Comparison of ENCODE assay signal across 8 mouse cellular contexts in the genomic region with DNA sequence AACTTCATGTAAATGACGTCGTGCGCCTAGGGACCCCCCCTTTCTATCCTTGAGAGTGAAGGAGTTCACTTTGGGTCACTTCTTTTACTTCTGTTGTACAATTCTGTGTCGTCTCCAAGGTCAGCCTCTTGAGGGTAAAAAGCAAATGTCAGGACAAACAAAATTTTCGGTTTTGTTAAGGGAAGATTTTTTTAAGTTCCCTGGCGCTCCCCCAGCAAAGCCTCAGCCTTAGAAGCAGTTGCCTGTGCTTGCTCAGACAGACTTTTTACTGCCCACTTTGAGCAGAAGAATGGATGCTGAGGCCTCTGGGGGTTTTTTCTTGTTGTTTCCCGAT. TPM values are rescaled to one million over a fixed set of nuclear protein-coding genes. Genes with fewer than 3 reads are reported as not detected.
A peak's percentile ranks its signal among the peaks of the same experiment; 100 is the strongest.
DNase-seq lines count a peak whose midpoint lies in the region; ATAC-seq and TF ChIP-seq lines count a peak whose summit lies in the region.

No protein-coding gene starts in this region.

- no peak for ATAC-seq in lung, embryonic 16.5 days (ENCODE audit: low read depth)
- ATAC-seq in erythroid progenitor cell, adult 5-6 weeks (replicated peaks; ENCODE audit: low FRiP score, poor library complexity, severe bottlenecking), result no peak

- no peak; the same call in 1 of the 2 replicates for TF ChIP-seq POLR2A in heart, adult 2 months (IDR thresholded peaks at IDR 0.05; ENCODE audit: insufficient read depth, low read depth, low read length)

- peak overlapping the region; percentile 94 for H3K4me3 ChIP-seq in heart, adult 2 months
- H3K4me3 ChIP-seq in hindbrain, embryonic 10.5 days, result peak overlapping the region; percentile 97
- peak overlapping the region; percentile 90 for H3K4me3 ChIP-seq in lung, embryonic 16.5 days (ENCODE audit: low read length)

- H3K27ac ChIP-seq in heart, adult 2 months, result peak overlapping the region; percentile 98
- peak overlapping the region; percentile 97 for H3K27ac ChIP-seq in hindbrain, embryonic 10.5 days
- peak overlapping the region; percentile 63 for H3K27ac ChIP-seq in lung, embryonic 16.5 days (ENCODE audit: low read length)

- H3K9me3 ChIP-seq in hindbrain, embryonic 10.5 days, result no peaks in the 10 kb centered on the region
- H3K9me3 ChIP-seq in lung, embryonic 16.5 days (ENCODE audit: control insufficient read depth, low read length), result no peaks in the 10 kb centered on the region

- DNase-seq in heart, adult 2 months, result no peak
- no peak for DNase-seq in heart, adult 8-10 months (ENCODE audit: low spot score)
- peak; percentile 30 for DNase-seq in MN1 (ENCODE audit: low spot score)
- no peak for DNase-seq in hindbrain, embryonic 10.5 days (ENCODE audit: low spot score)
- no peak for DNase-seq in yolk sac, embryonic 10.5 days (ENCODE audit: low spot score)
- DNase-seq in cerebellum, postnatal 25 days, result no peak

- 0 out of 2 replicates have a peak, but pooled peaks have one; percentile 13 for TF ChIP-seq EP300 in heart, adult 2 months (IDR thresholded peaks at IDR 0.05; ENCODE audit: insufficient read depth, low read depth, low read length)

- peaks cover 26% of the 10 kb centered on the region for H3K4me1 ChIP-seq in heart, adult 2 months (ENCODE audit: control insufficient read depth, insufficient read depth, low read length)
- peaks cover 62% of the 10 kb centered on the region for H3K4me1 ChIP-seq in hindbrain, embryonic 10.5 days (replicated peaks)
- peaks cover 37% of the 10 kb centered on the region for H3K4me1 ChIP-seq in lung, embryonic 16.5 days (replicated peaks; ENCODE audit: control insufficient read depth, insufficient read depth, low read length)

- intact Hi-C loops in heart, adult 2 months (cut with DNase I), result loop anchor here (1.0 to 5.0 kb wide), 4 partner anchors 16 to 73 kb away; no protein-coding TSS in a partner anchor

- 0 out of 2 replicates have a peak, but pooled peaks cover 1% of the 10 kb centered on the region for H3K79me2 ChIP-seq in heart, adult 2 months (replicated peaks; ENCODE audit: control insufficient read depth, insufficient read depth, low read length)

- peak overlapping the region; percentile 99 for H3K4me2 ChIP-seq in lung, embryonic 16.5 days (ENCODE audit: low read depth, low read length)

- WGBS in heart, adult 2 months, result under 1% methylated on average over 7 of the region's 7 CpGs
- 5% methylated on average over 7 of the region's 7 CpGs for WGBS in hindbrain, embryonic 10.5 days
- WGBS in lung, embryonic 16.5 days, result 2% methylated on average over 7 of the region's 7 CpGs

- no peak for TF ChIP-seq CTCF in heart, adult 2 months (IDR thresholded peaks at IDR 0.05)

- peaks cover 4% of the 10 kb centered on the region for H3K36me3 ChIP-seq in heart, adult 2 months (ENCODE audit: control insufficient read depth, insufficient read depth, low read length)
- no peaks in the 10 kb centered on the region for H3K36me3 ChIP-seq in hindbrain, embryonic 10.5 days
- H3K36me3 ChIP-seq in lung, embryonic 16.5 days (ENCODE audit: control insufficient read depth, insufficient read depth, low read length), result no peaks in the 10 kb centered on the region

- H3K9ac ChIP-seq in heart, adult 2 months (ENCODE audit: low read depth, low read length), result peak overlapping the region; percentile 95
- H3K9ac ChIP-seq in lung, embryonic 16.5 days (ENCODE audit: low read length), result peak overlapping the region; percentile 93

- no peaks in the 10 kb centered on the region for H3K27me3 ChIP-seq in heart, adult 2 months (ENCODE audit: control insufficient read depth, insufficient read depth, low read length)
- H3K27me3 ChIP-seq in hindbrain, embryonic 10.5 days (ENCODE audit: insufficient read depth, poor library complexity, severe bottlenecking), result peaks cover 36% of the 10 kb centered on the region
- H3K27me3 ChIP-seq in lung, embryonic 16.5 days (ENCODE audit: control insufficient read depth, insufficient read depth, low read depth, low read length), result no peaks in the 10 kb centered on the region

RNA-seq across cellular contexts. Expression of a gene that starts 0.7 kb away (rescaled TPM):
- 100 to 1,000 TPM; 276 to 302 TPM for total RNA-seq in heart, adult 2 months (2021)
- polyA plus RNA-seq in heart, adult 2 months (2012; rRNA removed), result 170 and 204 TPM in 2 replicates
- total RNA-seq in heart, adult 8-10 months (2022), result 100 to 1,000 TPM; 294 to 334 (median 302) TPM
- polyA plus RNA-seq in hindbrain, embryonic 10.5 days (2016; fragmentation: Nextera tagmentation; extraction: Ambion mirVana), result 24.1 and 33.1 TPM in 2 replicates
- 27.1 and 29.2 TPM in 2 replicates for polyA plus RNA-seq in lung, embryonic 16.5 days (2015; fragmentation: Nextera tagmentation; extraction: Ambion mirVana)
- 13.4 and 14.4 TPM in 2 replicates for total RNA-seq in erythroid progenitor cell, adult 5-6 weeks (2015; ENCODE audit: low replicate concordance)
- 5.8 and 7.2 TPM in 2 replicates for total RNA-seq in erythroid progenitor cell, adult 5-6 weeks (2017; ENCODE audit: low replicate concordance)

RNA-seq across cellular contexts. Expression of a gene that starts 21.0 kb away (rescaled TPM):
- total RNA-seq in heart, adult 2 months (2021), result under 1 TPM; 0.18 to 0.30 TPM
- 0.47 and 2.3 TPM in 2 replicates for polyA plus RNA-seq in heart, adult 2 months (2012; rRNA removed)
- total RNA-seq in heart, adult 8-10 months (2022), result under 1 TPM; 0.14 to 0.41 (median 0.30) TPM
- 123 and 131 TPM in 2 replicates for polyA plus RNA-seq in hindbrain, embryonic 10.5 days (2016; fragmentation: Nextera tagmentation; extraction: Ambion mirVana)
- 147 and 155 TPM in 2 replicates for polyA plus RNA-seq in lung, embryonic 16.5 days (2015; fragmentation: Nextera tagmentation; extraction: Ambion mirVana)
- 2.5 TPM in 1 of 2 replicates, not detected in the other for total RNA-seq in erythroid progenitor cell, adult 5-6 weeks (2015; ENCODE audit: low replicate concordance)
- 3.1 TPM in 1 of 2 replicates, not detected in the other for total RNA-seq in erythroid progenitor cell, adult 5-6 weeks (2017; ENCODE audit: low replicate concordance)

Comparison
In these comparisons a context has a peak if more than half of its experiments do, and no peak if none do; other contexts are left out.
1. RNA of a gene that starts 0.7 kb away (total RNA-seq): 294 to 334 TPM in heart, adult 8-10 months and 276 to 302 TPM in heart, adult 2 months; 5.8 to 14.4 TPM in erythroid progenitor cell, adult 5-6 weeks; every median in the first group is over 10 times any median in the second.
2. Peak in every context shown above with its lines, with median percentiles within 50 percentile points of each other: H3K27ac ChIP-seq and H3K4me3 ChIP-seq.